Mouse (Mus musculus): ENCODE measurements around the gene Patj. TPM values are rescaled to one million over a fixed set of nuclear protein-coding genes. Genes with fewer than 3 reads are reported as not detected.

Patj gene
- total RNA-seq, 4 experiments from 2014 or later, result 11.1 to 18.5 (median 13.2) TPM

DNA sequence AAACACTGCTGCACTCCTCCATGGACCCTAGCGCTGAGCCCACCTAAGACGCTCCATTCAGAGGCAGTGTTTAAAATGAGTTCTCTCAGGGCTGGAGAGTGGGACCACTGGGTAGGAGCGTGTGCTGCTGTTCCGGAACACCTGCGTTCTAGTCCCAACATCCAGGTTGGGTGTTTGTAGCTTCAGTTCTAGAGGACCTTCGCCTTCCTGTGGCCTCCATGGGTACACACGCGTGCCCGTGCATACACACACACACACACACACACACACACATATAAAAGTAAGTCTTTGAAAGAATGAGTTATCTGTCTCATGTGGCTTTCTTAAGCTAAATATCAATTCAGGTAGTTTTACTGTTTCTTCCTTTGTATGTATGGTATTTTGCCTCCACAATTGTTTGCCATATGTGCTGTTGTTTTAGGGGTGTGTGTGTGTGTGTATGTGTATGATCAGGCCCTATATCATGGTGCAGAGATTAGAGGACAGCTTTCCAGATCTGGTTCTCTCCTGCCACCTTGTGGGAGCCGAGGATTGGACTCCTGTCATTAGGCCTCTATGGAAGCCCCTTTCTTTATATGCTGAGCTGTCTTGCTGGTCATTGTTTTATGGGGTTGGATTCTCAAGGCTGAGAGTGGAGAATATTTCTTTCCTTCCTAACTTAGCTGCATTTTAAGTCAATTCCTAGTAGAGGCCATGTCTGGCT, 49.0 kb downstream of the Patj start:
- DNase-seq (ENCODE audit: low spot score), result peak; percentile 23

DNA sequence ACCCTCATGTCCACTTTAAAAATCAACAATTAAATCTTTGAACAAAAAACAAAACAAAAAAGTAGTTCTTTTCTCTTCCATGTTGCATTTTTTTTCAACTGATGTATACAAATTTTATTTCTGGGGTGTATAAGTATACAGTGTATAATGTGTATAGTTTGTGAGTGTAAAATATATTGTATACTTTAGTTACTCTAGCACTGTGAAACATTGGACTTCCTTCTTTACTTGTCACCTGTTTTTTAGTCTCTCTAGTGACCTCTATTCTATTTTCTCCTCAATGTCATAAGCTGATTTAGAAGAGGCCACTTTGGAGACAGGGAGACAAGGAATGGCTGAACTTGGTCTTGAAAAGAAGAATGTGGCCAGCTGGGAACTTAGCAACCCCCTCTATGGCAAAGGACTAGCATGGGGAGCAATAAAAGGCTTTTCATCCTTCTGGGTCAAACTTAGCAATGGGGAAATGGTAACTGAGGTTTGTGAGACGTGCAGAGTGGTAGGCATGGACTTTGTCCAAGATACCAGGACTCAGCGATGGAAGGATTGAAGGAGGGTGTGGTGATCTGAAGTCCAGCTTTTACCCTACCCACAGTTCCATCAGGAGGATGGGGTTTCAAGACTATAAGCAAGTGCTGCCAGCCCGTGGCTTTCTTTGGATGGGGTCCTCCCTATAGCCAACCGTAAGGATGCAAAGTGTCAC, 54.1 kb downstream of the Patj start:
- DNase-seq (ENCODE audit: low spot score), result no peak

DNA sequence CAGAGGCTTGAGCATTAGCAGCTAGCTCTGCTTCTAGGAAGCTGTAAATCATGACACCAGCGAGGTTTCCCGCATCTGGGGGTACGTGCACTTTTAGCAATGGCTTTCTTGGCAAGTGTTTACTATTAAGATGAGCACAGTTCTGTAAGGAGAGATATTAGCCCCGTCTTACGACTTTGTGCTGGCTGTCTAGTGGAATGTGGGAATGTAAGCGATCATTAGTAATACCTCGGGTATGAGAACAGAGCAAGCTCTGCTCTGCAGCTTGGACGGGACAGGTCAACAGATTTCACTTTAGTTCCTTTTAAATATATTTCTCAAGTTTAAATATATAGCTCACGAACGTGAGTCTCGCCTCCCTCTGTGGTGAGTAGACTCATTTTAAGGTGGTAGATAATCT, 54.7 kb downstream of the Patj start:
- DNase-seq (ENCODE audit: low spot score), result no peak

DNA sequence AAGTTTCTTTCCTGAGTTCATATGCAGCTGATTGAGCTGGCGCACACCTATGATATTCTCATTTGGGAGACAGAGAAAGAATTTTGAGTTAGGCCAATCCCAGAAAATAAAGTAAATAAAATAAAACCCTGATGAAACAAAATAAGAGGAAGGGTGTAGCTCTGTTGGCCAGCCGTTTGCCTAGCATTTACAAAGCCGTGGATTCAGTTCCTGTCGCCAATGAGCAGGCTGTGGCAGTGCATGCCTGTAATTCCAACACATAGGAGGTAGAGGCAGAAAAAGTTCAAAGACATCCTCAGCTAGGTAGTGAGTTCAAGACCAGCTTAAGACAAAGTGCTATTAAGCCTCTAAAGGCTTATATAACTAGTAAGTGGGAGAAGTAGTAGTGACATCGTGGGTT, 55.2 kb downstream of the Patj start:
- no peak for DNase-seq (ENCODE audit: low spot score)

DNA sequence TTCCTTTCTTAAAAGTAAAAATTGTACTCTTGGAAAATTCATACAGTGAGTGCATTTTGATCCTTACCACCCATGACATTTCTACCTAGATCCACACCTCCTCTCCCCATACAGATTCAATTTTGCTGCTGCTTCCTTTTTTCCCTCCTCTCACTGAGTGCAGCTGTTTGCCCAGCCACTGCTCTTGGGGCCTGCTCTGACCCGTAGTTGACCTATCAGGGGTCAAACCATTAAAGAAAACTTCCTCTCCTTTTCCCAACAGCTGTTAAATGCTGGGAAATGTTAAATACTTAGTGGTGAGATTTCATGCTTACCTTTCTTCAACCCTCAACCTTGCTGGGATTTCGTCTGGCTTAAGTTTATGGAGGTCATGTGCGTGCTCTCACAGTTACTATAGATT, 55.7 kb downstream of the Patj start:
- DNase-seq (ENCODE audit: low spot score), result no peak

DNA sequence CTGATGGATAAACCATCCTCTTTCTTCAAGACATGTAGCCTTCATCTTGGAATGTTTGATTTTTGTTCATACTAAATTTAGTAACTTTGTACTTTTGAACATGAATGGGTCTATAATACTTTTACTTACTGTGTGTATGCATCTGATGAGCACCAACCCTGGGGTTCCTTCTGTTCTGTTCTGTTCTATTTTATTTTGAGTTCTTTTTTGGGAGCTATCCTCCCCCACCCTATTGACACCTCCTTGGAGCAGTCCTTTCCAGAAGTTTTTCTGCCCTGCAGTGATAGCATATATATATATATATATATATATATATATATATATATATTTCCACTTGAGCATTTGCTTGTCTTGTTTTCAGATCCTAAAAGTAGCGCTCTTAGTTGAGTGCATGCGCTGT, 57.1 kb downstream of the Patj start:
- no peak for DNase-seq (ENCODE audit: low spot score)

DNA sequence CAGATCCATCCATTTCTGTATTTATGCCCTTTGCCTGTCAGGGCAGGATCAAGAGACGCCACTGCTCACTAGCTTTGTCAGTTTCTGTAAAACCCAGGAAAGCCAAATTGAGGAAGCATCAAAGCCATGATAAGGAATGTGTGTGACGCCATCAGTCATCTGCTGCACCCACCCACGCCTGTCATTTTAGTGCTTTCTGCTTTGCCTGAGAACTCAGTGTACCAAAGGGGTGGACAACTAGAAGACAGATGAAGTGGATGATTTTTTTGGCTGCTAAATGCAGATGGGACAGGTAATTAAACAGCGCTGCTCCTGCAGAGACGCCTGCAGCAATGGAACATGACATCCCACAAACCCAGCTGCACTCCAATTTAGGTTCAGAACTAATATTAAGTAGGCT, 57.6 kb downstream of the Patj start:
- no peak for DNase-seq (ENCODE audit: low spot score)

DNA sequence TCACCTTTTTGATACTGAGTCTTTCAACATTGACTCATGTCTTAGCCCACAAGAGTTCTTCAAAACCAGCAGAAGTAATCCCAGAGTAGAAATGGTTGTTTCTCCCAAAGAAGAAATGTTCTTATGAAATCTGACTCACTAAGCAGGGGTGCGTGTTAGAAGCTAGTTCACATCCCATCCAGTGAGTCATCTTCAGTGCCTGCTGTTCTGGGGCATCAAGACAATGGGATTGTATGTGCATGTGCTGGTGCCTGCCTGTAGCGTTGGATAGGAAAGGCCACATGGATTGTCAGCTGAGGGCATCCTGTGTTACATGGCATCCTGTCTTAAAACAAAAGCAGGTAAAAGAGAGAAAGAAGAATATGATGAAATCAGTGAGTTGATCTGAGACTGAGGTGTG, 59.8 kb downstream of the Patj start:
- no peak for DNase-seq (ENCODE audit: low spot score)

DNA sequence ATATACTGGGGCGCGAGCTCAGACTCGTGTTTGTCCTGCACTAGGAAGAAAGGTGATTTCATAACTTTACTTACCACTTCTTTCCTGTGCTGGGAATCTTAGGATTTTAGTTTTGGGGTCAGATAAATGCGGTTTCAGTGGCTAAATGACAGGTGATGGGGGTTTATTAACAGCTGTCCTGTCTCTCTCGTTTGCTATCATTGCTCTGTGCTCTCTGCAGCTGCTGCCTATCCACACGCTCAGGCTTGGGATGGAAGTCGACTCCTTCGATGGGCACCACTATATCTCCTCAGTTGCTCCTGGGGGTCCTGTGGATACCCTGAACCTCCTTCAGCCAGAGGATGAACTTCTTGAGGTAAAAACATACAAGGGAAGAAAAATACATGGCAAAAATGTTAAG, 60.3 kb downstream of the Patj start:
- DNase-seq (ENCODE audit: low spot score), result no peak

DNA sequence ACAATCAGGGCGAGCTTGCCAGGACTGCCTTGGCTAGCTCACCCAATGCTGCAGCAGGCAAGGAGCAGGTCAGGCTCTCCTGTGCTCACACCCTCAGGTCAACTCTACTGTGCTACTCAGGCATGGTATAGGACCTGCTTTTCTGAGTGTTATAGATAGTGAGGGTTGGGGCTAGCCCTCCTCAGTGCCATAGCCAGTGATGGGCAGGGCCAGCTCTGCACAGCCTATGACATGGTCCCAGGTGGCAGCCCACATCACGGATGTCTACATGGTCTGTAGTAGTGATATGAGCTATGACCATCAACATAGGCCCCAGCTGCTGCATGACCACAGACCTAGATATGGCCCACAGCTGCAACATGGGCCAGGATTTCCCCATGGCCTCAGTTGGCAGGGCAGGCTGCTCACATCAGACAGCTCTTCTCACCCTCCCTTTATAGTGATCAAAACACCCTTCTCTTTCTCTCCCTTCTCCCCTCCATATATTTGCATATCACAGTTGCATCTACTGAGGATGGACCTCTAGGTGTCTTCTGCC, 66.3 kb downstream of the Patj start:
- no peak for DNase-seq (ENCODE audit: low spot score)

DNA sequence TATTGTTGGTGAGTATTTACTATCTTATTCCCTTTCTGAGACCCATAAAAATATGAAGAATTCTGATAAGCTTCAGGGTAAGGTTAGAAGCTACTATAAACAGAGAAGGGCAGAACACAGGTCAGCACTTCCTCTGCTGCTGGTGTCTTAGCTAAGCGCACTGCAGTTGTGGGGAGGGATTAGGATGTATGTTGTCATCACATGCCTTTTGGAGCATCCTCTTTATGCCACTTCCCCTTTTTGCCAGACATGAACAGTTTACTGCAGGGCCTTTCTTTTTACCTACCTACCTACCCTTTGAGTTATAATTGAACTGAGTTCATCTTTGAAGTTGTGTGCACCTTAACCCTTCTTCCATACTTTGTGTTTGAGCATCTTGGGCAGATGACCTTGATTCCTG, 69.9 kb downstream of the Patj start:
- no peak for DNase-seq (ENCODE audit: low spot score)

DNA sequence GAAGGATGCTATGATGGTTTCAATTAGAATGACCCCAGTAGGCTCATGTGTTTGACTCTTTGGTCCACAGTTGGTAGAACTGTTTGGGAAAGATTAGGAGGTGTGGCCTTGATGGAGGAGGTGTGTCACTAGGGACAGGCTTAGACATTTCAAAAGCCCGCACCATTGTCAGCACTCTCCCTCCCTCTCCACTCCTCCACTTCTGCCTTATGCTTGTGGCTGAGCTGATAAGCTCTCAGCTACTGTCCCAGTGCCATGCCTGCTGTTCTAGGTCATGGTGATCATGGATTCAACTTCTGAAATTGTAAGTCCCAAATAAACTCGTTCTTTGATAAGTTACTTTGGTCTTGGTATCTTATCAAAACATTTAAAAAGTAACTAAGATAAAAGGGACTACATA, 70.3 kb downstream of the Patj start:
- DNase-seq (ENCODE audit: low spot score), result no peak

DNA sequence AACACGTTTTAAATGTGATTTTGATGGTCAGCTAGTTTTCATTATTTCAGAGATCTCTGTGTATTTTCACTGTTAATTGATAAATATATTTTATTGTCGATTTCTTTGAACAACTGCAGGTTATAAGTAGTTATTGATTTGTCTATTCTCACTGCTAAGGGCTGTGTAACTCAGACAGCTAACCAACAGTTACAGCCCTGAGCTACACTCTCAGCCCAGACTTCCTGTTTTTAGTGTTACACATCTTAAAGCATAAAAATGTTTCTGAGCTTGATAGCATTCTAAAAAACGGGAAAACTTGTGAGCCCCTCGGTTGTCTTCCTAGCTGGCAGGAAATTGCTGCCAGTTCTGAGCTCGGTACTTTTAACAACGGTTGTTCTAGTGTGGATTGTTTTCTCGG, 75.8 kb downstream of the Patj start:
- DNase-seq (ENCODE audit: low spot score), result no peak

DNA sequence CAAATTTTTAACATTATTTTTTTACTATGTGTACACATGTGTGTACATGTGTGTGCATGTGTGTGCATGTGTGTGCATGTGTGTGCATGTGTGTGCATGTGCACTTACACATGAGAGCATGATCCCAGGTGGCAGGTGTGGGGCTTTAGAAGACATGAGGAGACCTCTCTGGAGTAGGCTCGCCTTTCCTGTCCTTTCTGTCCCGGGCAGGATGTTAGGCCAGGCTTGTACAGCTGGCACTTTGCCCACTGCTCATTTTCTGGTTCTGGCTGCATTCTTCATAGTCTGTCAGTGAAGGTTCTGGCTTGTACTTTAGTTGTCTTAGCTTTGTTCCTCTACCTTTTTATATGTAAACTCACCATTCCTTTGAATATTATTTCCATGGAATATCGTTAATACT, 77.9 kb downstream of the Patj start:
- DNase-seq (ENCODE audit: low spot score), result no peak

DNA sequence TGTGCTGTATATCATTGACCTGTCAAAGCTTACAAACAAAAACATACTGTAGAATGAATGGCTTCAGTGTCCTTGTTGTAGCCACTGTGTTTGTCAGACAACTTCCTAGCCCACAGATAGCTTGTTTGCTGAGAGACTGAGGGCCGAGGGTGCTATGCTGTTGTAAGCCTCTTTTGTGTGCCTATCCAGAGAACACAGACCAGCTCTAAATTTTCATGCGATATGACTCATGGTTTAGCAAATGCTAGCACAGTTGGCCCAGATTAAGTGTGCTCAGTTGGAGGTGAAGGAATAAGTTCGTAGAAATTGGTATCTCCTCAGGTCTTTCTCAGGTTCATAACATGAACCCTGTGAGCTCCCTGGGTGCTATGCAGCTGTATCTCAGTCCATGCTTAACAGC, 82.4 kb downstream of the Patj start:
- DNase-seq (ENCODE audit: low spot score), result no peak

DNA sequence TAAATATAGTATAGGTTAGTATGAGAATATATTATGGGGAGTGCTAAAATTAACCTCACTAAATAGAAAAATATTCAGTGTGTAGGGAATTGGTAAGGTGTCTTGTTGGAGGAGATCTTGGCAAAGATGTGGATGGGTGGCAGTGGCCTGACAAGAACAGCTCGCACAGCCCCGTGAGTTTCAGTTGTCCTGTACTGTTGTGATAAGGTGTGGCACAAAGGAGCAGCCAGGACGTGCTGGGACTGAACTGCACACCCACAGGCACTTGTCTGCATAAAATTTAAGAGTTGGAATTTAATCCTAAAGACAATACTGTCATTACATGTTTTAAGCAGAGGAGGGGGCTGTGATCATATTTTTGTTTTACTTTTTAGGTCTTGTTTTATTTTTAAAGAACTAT, 90.9 kb downstream of the Patj start:
- no peak for DNase-seq (ENCODE audit: low spot score)

DNA sequence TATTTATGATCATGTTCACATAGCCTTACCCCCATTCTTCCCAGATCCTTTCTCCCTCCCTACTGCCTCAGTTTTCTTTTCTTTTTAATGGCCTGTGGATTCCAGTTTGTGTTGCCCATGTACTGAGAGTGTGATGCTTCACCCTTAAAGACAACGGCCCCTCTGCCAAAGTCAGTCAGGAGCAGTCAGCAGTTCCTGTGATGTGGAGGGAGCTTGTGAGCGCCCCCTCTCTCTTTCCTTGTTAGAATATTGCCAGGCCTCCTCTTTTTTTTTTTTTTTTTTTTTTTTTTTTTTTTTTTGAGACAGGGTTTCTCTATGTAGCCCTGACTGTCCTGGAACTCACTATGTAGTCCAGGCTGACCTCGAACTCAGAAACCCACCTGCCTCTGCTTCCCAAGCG, 91.3 kb downstream of the Patj start:
- DNase-seq (ENCODE audit: low spot score), result no peak

DNA sequence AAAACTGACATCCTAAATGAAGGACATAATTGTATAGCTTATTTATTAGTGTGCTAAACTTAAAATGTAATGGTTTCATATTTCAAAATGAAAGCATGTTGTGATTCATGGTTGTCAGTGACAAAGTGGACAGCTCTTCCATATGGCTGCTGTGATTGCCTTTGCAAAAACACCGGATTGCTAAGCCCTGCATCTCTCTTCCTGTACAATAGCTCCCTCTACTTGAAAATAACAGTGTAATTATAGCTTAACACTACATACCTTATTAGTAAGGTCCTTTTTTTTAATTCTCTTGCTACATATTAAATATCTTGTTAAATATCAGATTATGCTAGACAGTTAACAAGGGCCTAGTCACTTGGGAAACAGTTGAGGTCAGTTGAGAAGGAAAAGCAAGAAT, 93.8 kb downstream of the Patj start:
- DNase-seq (ENCODE audit: low spot score), result no peak

DNA sequence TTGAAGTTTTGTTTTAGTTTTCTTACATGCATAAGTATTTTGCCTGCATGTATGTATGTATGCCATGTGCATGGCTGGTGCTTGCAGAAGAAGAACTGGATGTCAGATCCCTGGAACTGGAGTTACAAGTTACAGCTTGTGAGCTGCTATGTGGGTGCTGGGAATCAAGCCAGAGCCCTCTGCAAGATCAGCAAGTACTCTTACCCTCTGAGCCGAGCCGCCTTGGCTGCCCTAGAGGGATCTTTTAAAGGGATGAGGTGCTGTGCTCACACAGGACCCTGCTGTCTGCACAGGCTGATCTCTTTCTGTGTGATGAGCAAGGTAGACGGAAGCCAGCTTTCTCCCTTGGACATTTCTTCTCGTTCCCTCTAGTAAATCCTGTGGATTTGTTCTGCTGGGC, 102.8 kb downstream of the Patj start:
- DNase-seq (ENCODE audit: low spot score), result no peak

DNA sequence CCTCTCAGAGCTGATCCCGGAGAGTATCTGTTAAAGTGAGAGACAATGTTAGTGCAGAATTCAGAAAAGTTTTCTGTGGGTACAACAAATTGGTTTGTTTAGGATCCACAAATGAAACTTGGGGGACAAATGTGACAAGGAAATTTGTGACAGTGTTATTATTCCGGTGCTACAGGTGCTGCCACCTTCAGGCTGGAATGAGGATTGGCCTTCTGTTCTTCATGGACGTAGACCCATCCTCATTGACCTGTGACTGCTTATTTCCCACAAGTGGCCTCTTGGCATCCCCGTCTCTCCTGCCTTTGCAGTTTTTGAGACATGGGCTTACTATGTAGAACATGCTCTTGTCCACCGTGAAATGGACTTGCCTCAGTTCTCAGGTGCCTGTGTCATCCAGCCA, 104.6 kb downstream of the Patj start:
- no peak for DNase-seq (ENCODE audit: low spot score)

DNA sequence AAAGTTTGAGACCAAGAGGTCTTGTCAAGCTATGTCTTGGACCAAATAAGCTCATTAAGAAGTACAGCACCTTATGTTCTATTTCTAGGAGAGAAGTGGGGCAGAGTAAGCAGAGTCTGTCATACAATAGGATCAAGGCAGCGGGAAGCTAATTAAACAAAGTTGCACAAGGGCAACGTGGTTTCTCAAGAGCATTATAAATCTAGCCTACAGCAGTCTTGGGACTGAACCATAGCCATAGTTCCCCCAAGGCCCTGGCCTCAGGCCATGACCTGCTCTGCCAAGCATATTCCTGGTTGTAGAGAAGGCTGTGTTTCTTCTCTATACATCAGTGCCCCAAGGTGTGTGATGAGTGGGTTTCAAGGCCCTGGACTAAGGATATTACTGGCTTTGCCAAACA, 105.3 kb downstream of the Patj start:
- no peak for DNase-seq (ENCODE audit: low spot score)

DNA sequence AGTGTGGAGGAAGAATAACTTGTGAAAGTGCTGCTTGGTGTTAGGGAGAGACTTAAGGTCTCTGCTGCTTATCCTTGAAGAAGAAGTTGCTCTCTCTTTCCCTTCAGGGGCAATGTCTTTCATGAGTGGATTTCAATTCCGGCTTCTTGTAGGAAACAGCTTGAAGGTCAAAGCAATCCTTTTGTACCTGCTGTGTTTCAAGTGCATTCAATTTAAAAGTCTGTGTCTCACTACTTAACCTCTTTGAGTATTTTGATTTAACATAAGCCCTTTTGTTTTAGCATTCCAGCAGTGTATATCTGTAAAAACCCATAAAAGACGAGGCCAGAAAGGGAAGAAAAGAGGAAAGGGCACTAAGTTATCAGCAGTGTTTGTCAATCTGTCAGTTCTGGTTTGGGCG, 109.2 kb downstream of the Patj start:
- DNase-seq (ENCODE audit: low spot score), result no peak

DNA sequence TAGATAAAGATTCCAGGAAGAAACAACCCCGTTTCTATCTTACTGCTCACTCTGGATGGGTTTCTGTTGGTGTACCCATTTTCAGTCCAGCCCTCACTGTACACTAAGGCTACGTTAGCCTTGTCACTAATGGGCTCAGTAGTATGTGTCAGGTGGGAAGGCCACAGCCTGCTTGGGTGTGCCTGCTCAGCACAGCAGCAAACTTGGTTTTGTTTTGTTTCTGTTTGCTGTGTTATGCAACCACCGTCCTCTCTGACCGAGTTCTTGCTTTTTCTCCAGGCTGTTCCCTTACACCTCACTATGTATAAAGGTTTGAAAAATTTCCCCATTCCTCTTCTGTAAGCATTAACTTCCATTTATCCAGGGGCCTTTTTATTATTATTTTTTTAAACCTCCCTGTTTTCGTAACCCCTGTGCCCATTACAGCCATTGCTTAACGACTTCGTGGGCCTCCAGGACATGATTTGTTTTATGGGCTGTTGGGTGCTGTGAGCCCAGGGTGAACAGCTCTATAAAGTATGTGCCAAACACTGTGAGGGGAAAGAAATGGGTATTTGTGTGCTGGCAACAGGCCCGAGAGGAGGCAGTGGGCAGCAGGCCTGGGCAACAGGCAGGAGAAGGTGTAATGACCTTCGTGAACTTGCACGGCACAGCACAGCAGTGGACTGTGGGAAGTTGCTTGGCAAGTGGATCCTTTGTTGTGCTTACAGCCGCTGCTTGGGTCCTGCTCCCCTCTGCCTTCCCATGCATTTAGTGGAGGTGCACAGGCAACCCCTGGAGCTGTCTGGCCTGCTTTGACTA, 113.1 kb downstream of the Patj start:
- DNase-seq (ENCODE audit: low spot score), result no peak
